Mouse (Mus musculus): ENCODE measurements around the gene Sidt2.

Sidt2 gene

DNA sequence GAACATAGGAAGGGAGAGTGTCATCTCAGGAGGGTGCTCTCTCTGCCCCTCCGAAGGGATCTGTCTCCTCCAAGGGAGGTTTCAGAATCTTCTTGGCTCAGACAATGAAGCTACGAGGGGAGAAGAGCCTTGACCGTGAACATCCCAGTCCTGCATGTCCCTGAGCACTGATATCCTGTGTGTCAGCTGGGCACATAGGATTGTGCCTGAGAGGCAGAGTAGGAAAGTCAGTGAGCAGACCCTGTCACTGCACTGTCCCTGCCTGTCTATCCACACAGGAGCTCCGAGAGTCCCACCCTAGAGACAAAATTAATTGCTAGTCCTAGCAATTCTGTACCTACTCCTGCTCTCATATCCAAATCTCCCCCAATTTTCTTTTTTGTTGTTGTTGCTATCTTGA lies 3.0 kb downstream of the Sidt2 start:
- no peak for DNase-seq (ENCODE audit: low read depth in 2 of 2, low spot score in 2 of 2)

GRCm38 (mm10) chr9:45946872-45947183 lies 8.2 kb downstream of the Sidt2 start:
- DNase-seq (ENCODE audit: low read depth in 2 of 2, low spot score in 2 of 2) = no peak

GRCm38 (mm10) chr9:45946182-45946871 lies 8.7 kb downstream of the Sidt2 start:
- DNase-seq (ENCODE audit: low read depth in 2 of 2, low spot score in 2 of 2) = no peak

DNA sequence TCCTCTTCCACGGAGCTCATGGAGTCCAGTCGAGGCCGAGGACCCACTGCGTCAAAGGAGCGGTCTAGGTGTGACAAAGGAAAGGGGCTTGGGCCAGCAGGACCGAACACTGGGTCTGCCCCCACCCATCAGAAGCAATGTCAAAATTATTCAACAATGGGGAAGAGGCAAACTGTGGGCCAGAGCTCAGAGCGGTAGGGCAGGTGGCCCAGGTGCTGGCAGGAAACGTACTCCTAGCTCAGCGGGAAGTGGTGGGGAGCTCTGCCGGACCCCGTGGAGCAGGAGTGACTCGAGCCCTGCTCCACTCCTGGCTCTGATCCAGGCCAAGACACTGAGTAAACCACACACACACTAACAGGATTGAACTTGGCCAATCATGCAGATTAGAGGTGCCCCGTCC lies 9.3 kb downstream of the Sidt2 start:
- DNase-seq (ENCODE audit: low read depth in 2 of 2, low spot score in 2 of 2) = no peak

- DNase-seq (ENCODE audit: low read depth in 2 of 2, low spot score in 2 of 2) = peak; percentile 89 to 94
Measured at GRCm38 (mm10) chr9:45944506-45945400, 10.3 kb downstream of the Sidt2 start.

DNA sequence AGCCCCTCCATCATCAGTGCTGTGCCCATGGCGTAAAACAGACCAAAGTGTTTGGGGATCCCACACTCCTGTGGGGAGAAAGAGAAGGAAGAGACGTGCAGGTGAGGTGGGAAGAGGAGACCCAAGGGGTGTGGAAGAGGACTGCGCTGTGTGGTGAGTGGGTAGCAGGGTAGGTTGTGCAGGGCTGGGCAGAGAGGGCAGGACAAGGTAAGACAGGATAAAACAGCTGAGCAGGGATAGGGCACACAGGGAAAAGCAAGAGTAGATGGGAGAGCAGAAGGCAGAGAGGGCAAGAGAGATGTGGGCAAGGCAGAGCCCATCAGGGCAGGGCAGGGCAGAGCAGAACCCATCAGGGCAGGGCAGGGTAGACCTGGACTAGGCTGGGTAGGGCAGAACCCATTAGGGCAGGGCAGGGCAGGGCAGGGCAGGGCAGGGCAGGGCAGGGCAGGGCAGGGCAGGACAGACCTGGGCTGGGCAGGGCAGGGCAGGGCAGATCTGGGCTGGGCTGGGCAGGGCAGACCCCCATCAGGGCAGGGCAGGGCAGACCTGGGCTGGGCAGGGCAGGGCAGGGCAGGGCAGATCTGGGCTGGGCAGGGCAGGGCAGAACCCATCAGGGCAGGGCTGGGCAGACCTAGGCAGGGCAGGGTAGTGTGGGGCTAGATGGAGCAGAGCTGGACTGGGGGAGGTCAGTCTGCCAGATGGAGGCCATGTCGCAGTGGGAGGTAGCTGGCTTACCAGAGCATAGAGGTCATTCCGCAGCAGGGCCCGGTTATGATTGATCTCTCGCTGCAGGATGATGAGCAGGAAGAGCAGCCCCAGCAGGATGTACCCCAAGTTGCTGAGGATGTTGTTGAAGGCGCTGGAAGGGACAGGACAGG lies 11.2 kb downstream of the Sidt2 start:
- no peak for DNase-seq (ENCODE audit: low read depth in 2 of 2, low spot score in 2 of 2)

DNA sequence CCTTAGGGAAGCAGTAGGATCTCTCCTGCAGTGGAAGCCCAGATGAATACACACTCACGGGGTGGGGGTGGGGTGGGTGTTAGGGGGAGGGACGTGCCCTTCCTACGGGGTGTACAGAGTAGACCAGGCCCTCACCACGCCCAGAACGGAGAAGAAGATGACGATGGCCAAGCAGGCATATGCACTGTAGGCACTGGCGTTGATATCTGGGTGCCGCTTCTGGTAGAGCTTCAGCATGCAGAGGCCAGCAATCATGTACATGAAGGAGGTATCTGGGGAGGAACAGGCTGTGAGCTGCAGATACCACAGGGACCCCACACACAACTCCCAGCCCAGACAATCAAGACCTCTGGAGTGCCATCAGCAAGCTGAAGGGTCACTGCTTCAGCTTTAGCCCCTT lies 12.1 kb downstream of the Sidt2 start:
- no peak for DNase-seq (ENCODE audit: low read depth in 2 of 2, low spot score in 2 of 2)

GRCm38 (mm10) chr9:45942464-45942863 lies 12.6 kb downstream of the Sidt2 start:
- no peak for DNase-seq (ENCODE audit: low read depth in 2 of 2, low spot score in 2 of 2)

DNA sequence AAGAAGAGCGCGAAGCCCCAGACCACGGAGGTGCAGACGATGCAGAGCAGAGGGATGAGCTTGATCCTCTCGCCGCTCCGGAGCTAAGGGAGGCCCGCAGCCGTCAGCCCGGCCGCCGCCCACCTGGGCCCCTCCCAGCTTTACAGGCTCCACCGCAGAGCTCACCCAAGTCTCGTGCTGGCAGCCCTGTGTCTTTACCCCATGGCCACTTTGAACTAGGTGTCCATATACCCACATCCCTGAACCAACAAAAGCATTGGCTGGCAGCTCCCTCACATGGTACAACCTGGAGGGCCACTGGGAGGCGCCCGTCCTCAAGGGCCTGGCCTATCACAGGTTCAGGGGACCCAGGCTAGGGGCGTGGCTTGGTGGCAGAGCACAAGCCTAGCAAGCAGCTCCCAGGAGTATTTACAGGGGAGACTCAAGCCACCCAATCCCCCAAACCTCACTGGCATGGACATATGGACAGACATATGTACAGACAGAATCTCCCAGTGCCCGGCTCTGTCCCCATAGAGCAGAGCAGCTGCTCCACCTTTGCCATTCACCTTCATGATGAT lies 13.6 kb downstream of the Sidt2 start:
- DNase-seq (ENCODE audit: low read depth in 2 of 2, low spot score in 2 of 2) = no peak

DNA sequence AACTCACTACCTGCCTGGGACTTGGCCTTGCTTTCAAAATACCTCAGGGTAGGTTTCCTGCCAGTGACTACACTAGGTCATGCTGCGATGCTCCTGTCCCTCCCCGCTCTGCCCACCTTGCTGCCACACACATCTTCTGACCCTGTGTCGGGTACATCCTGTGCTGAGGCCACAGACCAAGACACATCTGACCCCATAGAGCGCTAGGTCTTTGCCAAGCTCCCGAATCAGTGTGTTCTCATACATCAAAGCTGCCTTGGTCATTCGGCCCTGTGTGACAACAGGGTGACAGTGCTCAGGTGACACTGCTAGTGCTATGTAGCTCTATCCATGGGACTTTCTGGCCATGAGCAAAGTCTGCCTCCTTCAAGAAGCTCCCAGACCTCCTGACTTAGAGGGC lies 15.3 kb downstream of the Sidt2 start:
- DNase-seq (ENCODE audit: low read depth in 2 of 2, low spot score in 2 of 2) = no peak

DNA sequence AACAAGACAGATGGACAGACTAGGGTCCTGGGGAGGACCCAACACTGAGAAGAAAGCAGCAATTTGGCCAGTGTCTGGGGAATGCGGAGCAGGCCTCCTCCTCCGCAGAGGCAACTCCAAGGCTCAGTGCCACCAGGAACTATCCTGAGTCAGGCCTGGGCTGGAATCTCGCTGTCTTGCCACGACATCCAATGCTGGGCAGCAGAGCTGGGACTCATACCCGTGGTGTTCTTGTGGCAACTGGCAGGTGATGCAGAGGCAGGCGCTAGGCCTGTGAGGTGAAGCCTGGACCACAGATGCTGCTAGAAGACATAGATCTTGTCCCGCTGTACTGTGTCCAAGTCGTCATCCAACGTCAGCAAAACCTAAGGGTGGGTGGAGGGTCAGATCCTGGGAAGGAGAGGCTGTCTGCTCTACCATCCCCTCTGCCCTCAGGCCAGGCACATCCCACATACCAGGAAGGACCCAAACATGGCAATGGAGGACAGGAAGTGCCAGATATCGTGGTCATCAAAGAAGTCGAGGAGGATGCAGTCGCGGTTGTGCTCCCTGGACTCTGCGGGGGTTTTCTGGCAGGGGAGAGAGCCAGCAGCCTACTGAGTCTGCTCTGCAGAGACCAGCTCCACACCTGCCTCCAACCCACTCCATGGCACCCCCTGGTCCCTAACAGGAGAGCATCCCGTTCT lies 16.0 kb downstream of the Sidt2 start:
- no peak for DNase-seq (ENCODE audit: low read depth in 2 of 2, low spot score in 2 of 2)

GRCm38 (mm10) chr9:45938088-45938487 lies 17.0 kb downstream of the Sidt2 start:
- no peak for DNase-seq (ENCODE audit: low read depth in 2 of 2, low spot score in 2 of 2)

- DNase-seq (ENCODE audit: low read depth in 2 of 2, low spot score in 2 of 2) = peak; percentile 35 to 48
Measured at GRCm38 (mm10) chr9:45936883-45937282, 18.2 kb downstream of the Sidt2 start.

- no peak for DNase-seq (ENCODE audit: low read depth in 2 of 2, low spot score in 2 of 2)
Measured at GRCm38 (mm10) chr9:45935628-45936210, 19.3 kb downstream of the Sidt2 start, which contains the start of gene Tagln. TSS of gene Tagln (minus strand) at chr9:45936058.

GRCm38 (mm10) chr9:45932571-45933415 lies 22.3 kb downstream of the Sidt2 start:
- no peak for DNase-seq (ENCODE audit: low read depth in 2 of 2, low spot score in 2 of 2)

DNA sequence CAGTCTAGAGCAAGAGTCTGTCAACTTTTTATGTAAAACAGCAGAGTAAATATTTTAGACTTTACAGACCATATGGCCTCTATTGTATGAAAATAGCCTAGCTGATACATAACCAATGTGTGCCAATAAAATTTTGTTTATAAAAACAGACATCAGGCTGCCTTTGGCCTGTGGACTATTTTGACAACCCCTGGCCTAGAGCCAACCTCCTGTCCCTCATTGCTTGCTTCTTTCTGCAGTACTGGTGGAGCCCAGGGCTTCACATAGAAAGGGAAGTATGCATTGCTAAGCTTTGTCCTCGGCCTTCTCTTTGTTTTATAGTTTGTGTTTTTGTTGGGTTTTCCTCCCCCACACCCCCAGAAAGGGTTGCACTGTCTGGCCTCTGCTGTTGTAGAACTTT lies 23.1 kb downstream of the Sidt2 start:
- no peak for DNase-seq (ENCODE audit: low read depth in 2 of 2, low spot score in 2 of 2)

DNA sequence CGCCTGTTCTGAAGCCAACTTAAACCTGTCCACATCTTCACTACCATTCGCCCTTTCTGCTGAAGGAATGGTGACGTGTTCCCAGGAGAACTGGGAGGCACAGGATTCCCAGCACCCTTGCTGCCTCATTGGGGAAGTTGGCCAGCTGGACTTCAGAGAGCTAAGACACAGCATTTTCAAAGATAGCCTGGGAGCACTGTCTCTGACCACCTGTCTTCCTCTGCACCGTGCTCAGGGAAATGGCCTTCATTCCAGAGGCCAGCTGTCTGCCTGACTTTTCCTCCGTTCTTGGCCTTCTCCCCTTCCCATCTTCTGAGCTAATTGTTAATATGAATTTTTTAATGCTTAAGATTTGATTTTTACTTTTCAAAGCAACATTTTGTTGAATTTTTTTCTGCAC lies 25.8 kb downstream of the Sidt2 start:
- DNase-seq (ENCODE audit: low read depth in 2 of 2, low spot score in 2 of 2) = no peak

DNA sequence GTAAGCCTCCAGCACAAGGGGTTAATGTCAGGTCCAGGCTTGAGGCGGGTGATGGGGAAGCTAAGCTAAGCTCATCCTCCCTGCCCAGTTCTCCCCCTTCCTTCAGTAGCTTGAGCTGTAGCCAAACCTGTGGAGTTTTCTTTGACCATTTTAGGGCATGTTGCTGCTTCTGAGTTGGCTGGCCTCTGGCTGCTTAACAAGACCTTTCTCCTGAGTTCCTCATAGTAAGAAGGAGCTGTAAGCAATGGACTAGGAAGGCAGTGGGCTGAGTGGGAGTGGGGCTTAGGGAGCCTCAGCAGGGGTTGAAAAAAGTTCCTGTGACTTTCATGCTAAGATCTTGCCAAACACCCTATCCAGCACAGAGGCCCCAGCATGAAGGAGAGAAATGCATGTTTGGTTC lies 35.2 kb downstream of the Sidt2 start:
- no peak for DNase-seq (ENCODE audit: low read depth in 2 of 2, low spot score in 2 of 2)

Measured in CD8-positive naive resting alpha-beta T cell, adult 2 months (primary cell).